Mouse (Mus musculus) layer of hippocampus, postnatal 14 days (tissue): ENCODE measurements around the gene Gm128. TPM values are rescaled to one million over a fixed set of nuclear protein-coding genes. Genes with fewer than 3 reads are reported as not detected.
A peak's percentile ranks its signal among the peaks of the same experiment; 100 is the strongest.
"Not testable (repeated sequence)": the region's sequence is repeated elsewhere in the genome, so short reads cannot be mapped to it uniquely, and the experiment has no call there.

Source experiments
- DNase-seq, 2 experiments: peaks; one replicate each; pipeline ENCODE4 v3.0.0; 2021 to 2022; ENCODE audit warnings: low spot score in 2 of 2, mixed read lengths in 1 of 2
- total RNA-seq, 2 experiments: library from RNA; stranded (reverse); gene quantifications; 2 replicates each; pipeline ENCODE4 v1.2.3; 2021

The Gm128 gene
- total RNA-seq, 2 experiments from 2014 or later, result not detected

GRCm38 (mm10) chr3:95232771-95233170 is 8.6 kb downstream of the Gm128 start:
- no peak for DNase-seq

GRCm38 (mm10) chr3:95231298-95232221 is 9.8 kb downstream of the Gm128 start, which contains the start of gene Mllt11:
Gene Mllt11 (minus strand): TSS chr3:95232171.
- DNase-seq, result no peak

- DNase-seq, result no peak
Measured at GRCm38 (mm10) chr3:95230495-95231297, 10.7 kb downstream of the Gm128 start.

- peak; percentile 56 to 79 for DNase-seq
Measured at GRCm38 (mm10) chr3:95229781-95230494, 11.5 kb downstream of the Gm128 start.

GRCm38 (mm10) chr3:95228894-95229780 is 12.3 kb downstream of the Gm128 start:
- DNase-seq, result peak; percentile 65 to 81

GRCm38 (mm10) chr3:95228148-95228893 is 13.1 kb downstream of the Gm128 start, which contains the start of gene Cdc42se1:
Gene Cdc42se1 (plus strand): TSS chr3:95228732.
- DNase-seq, result peak; percentile 90 to 92

- DNase-seq, result no peak
Measured at GRCm38 (mm10) chr3:95227214-95227613, 14.2 kb downstream of the Gm128 start.

GRCm38 (mm10) chr3:95224295-95224694 is 17.1 kb downstream of the Gm128 start:
- no peak for DNase-seq

GRCm38 (mm10) chr3:95223041-95223440 is 18.4 kb downstream of the Gm128 start:
- DNase-seq, result no peak

- DNase-seq, result no peak
Measured at GRCm38 (mm10) chr3:95218466-95219137, 22.8 kb downstream of the Gm128 start.

GRCm38 (mm10) chr3:95217255-95218134 is 23.9 kb downstream of the Gm128 start, which contains the start of gene Gabpb2:
Gene Gabpb2 (minus strand): TSS chr3:95217916.
- DNase-seq, result peak; percentile 92

GRCm38 (mm10) chr3:95216655-95217254 is 24.6 kb downstream of the Gm128 start:
- DNase-seq, result no peak

GRCm38 (mm10) chr3:95213609-95213975 is 27.8 kb downstream of the Gm128 start:
- DNase-seq, result no peak

GRCm38 (mm10) chr3:95212889-95213608 is 28.3 kb downstream of the Gm128 start:
- not testable (repeated sequence) for DNase-seq

GRCm38 (mm10) chr3:95210585-95210984 is 30.8 kb downstream of the Gm128 start:
- DNase-seq, result no peak

- DNase-seq, result no peak
Measured at GRCm38 (mm10) chr3:95208286-95208685, 33.1 kb downstream of the Gm128 start.

- peak in 1 of 2 experiments; percentile 63 for DNase-seq
Measured at GRCm38 (mm10) chr3:95203880-95204279, 37.5 kb downstream of the Gm128 start.
